17 mouse cellular contexts compared by ENCODE assay signal in the genomic region with DNA sequence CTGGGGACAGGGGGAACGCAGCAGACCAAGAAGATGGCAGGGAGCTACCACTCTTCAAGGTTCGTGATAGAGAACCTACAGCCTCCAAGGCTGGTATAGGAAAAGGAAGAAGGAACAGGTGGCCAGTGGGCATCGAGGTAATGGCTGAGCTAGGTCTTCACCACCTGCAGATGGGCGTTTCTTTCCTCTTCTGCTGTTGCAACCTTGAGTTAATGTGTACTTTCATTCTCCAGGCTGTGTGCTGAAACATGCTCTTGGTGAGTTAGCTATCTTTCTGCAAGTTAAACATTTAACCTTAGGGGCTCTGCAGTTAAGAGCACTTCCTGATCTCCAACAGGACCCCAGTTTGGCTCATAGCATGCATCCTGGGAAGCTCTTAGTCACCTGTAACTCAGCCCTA. TPM values are rescaled to one million over a fixed set of nuclear protein-coding genes. Genes with fewer than 3 reads are reported as not detected.
DNase-seq lines count a peak whose midpoint lies in the region; ATAC-seq and TF ChIP-seq lines count a peak whose summit lies in the region.
"Had no signal": no experiment of that assay in that cellular context is flagged by ENCODE, and none has a peak within 500 bp of the region (broad histone marks: within the 10 kb centered on the region; RNA-seq: fewer than 3 reads in every experiment).

No protein-coding gene starts in this region.

- DNase-seq in midbrain, embryonic 14.5 days: no peak
- DNase-seq in kidney, adult 2 months: peak; percentile 85
- DNase-seq in kidney, postnatal 14 days: peak; percentile 61
- DNase-seq in layer of hippocampus, adult 18-20 months (ENCODE audit: low spot score in 2 of 2): no peak
- DNase-seq in MN1 (ENCODE audit: low spot score): no peak
- DNase-seq in ovary, postnatal 14 days (ENCODE audit: low spot score): no peak
- DNase-seq: cerebellum, adult 11 months; layer of hippocampus, postnatal 36 days; left cerebral cortex, postnatal 4 days; right cerebral cortex, postnatal 25 days had no signal

- no peaks in the 10 kb centered on the region for H3K9me3 ChIP-seq in midbrain, embryonic 13.5 days
- H3K9me3 ChIP-seq in midbrain, embryonic 14.5 days (ENCODE audit: control insufficient read depth, low read length): no peaks in the 10 kb centered on the region
- H3K9me3 ChIP-seq: embryonic facial prominence, embryonic 15.5 days; heart, embryonic 15.5 days; lung, embryonic 15.5 days; megakaryocyte, embryonic 14.5 days had no signal

- H3K4me3 ChIP-seq in midbrain, embryonic 13.5 days (replicated peaks): no peak overlapping the region
- H3K4me3 ChIP-seq in midbrain, embryonic 14.5 days (replicated peaks; ENCODE audit: low read depth, low read length): no peak overlapping the region
- H3K4me3 ChIP-seq in kidney, adult 2 months (ENCODE audit: insufficient read depth, low read depth, low read length): peak overlapping the region; percentile 2; the same call in 1 of the 2 replicates
- H3K4me3 ChIP-seq: embryonic facial prominence, embryonic 15.5 days; heart, embryonic 15.5 days; lung, embryonic 15.5 days; megakaryocyte, embryonic 14.5 days had no signal

- peak; percentile 9 for TF ChIP-seq POLR2A in kidney, adult 2 months (IDR thresholded peaks at IDR 0.05; ENCODE audit: low read depth, low read length)

- no peak overlapping the region for H3K9ac ChIP-seq in midbrain, embryonic 13.5 days (replicated peaks)
- H3K9ac ChIP-seq in midbrain, embryonic 14.5 days (replicated peaks; ENCODE audit: low read length): no peak overlapping the region
- H3K9ac ChIP-seq: embryonic facial prominence, embryonic 15.5 days; heart, embryonic 15.5 days; lung, embryonic 15.5 days had no signal

- H3K4me1 ChIP-seq in midbrain, embryonic 13.5 days (replicated peaks): peaks cover 34% of the 10 kb centered on the region
- peaks cover 36% of the 10 kb centered on the region for H3K4me1 ChIP-seq in midbrain, embryonic 14.5 days (ENCODE audit: control insufficient read depth, insufficient read depth, low read length)
- peaks cover 29% of the 10 kb centered on the region; the same call in 1 of the 2 replicates for H3K4me1 ChIP-seq in kidney, adult 2 months (ENCODE audit: control insufficient read depth, insufficient read depth, low read length)
- H3K4me1 ChIP-seq: heart, embryonic 15.5 days had no signal

- H3K36me3 ChIP-seq in midbrain, embryonic 13.5 days: peaks cover 19% of the 10 kb centered on the region
- H3K36me3 ChIP-seq in midbrain, embryonic 14.5 days (ENCODE audit: control insufficient read depth, insufficient read depth, low read length): 0 out of 2 replicates have a peak, but pooled peaks cover 2% of the 10 kb centered on the region
- H3K36me3 ChIP-seq in kidney, adult 2 months (ENCODE audit: control insufficient read depth, insufficient read depth, low read length): no peaks in the 10 kb centered on the region
- H3K36me3 ChIP-seq: embryonic facial prominence, embryonic 15.5 days; heart, embryonic 15.5 days; lung, embryonic 15.5 days had no signal

- peak overlapping the region; percentile 84; the same call in 1 of the 2 replicates for H3K4me2 ChIP-seq in midbrain, embryonic 13.5 days (replicated peaks)
- no peak overlapping the region for H3K4me2 ChIP-seq in midbrain, embryonic 14.5 days (ENCODE audit: low read length)
- H3K4me2 ChIP-seq: embryonic facial prominence, embryonic 15.5 days; heart, embryonic 15.5 days; lung, embryonic 15.5 days had no signal

- 85% methylated on average over 4 of the region's 4 CpGs for WGBS in midbrain, embryonic 13.5 days
- WGBS in midbrain, embryonic 14.5 days: 88% methylated on average over 4 of the region's 4 CpGs
- 45% methylated on average over 4 of the region's 4 CpGs for WGBS in kidney, adult 2 months

- no peak for TF ChIP-seq CTCF in kidney, adult 2 months (conservative IDR thresholded peaks at IDR 0.05; ENCODE audit: insufficient read depth, insufficient read length, low read depth, low read length)

- ATAC-seq in midbrain, embryonic 13.5 days: no peak
- no peak for ATAC-seq in midbrain, embryonic 14.5 days (ENCODE audit: low FRiP score, low TSS enrichment)

- H3K27me3 ChIP-seq in midbrain, embryonic 13.5 days: no peaks in the 10 kb centered on the region
- H3K27me3 ChIP-seq in midbrain, embryonic 14.5 days (ENCODE audit: control insufficient read depth, insufficient read depth, low read length): no peaks in the 10 kb centered on the region
- H3K27me3 ChIP-seq in kidney, adult 2 months (replicated peaks; ENCODE audit: control insufficient read depth, insufficient read depth, low read length): no peaks in the 10 kb centered on the region
- H3K27me3 ChIP-seq: embryonic facial prominence, embryonic 15.5 days had no signal

- peak overlapping the region; percentile 87; the same call in 1 of the 2 replicates for H3K27ac ChIP-seq in midbrain, embryonic 13.5 days
- no peak overlapping the region; the same call in 1 of the 2 replicates for H3K27ac ChIP-seq in midbrain, embryonic 14.5 days (replicated peaks; ENCODE audit: low read depth, low read length)
- H3K27ac ChIP-seq in kidney, adult 2 months (ENCODE audit: insufficient read depth, low read depth, low read length): peak overlapping the region; percentile 77
- H3K27ac ChIP-seq: embryonic facial prominence, embryonic 15.5 days; heart, embryonic 15.5 days; lung, embryonic 15.5 days had no signal

RNA-seq across cellular contexts. Expression of a gene that starts 3.7 kb away (rescaled TPM):
- 36.1 and 39.7 TPM in 2 replicates for polyA plus RNA-seq in midbrain, embryonic 13.5 days (2015; fragmentation: Nextera tagmentation; extraction: Ambion mirVana)
- polyA plus RNA-seq in midbrain, embryonic 14.5 days (2014; fragmentation: Nextera tagmentation; extraction: Ambion mirVana): 33.9 and 36.0 TPM in 2 replicates
- polyA plus RNA-seq in kidney, adult 2 months (2012; rRNA removed): 4.2 and 5.9 TPM in 2 replicates
- 10 to 100 TPM; 12.9 to 14.5 TPM for total RNA-seq in layer of hippocampus, adult 18-20 months (2021)
- total RNA-seq: common myeloid progenitor, adult 5-6 weeks; granulocyte monocyte progenitor cell, adult 5-6 weeks had no signal

RNA-seq across cellular contexts. Expression of a gene that starts 3.8 kb away (rescaled TPM):
- polyA plus RNA-seq in midbrain, embryonic 13.5 days (2015; fragmentation: Nextera tagmentation; extraction: Ambion mirVana): 8.7 and 10.2 TPM in 2 replicates
- 6.3 and 7.7 TPM in 2 replicates for polyA plus RNA-seq in midbrain, embryonic 14.5 days (2014; fragmentation: Nextera tagmentation; extraction: Ambion mirVana)
- 215 and 254 TPM in 2 replicates for polyA plus RNA-seq in kidney, adult 2 months (2012; rRNA removed)
- 1 to 10 TPM; 5.6 to 6.3 TPM for total RNA-seq in layer of hippocampus, adult 18-20 months (2021)

RNA-seq across cellular contexts. Expression of a gene that starts 19.3 kb away (rescaled TPM):
- polyA plus RNA-seq in midbrain, embryonic 13.5 days (2015; fragmentation: Nextera tagmentation; extraction: Ambion mirVana): 28.7 and 29.1 TPM in 2 replicates
- polyA plus RNA-seq in midbrain, embryonic 14.5 days (2014; fragmentation: Nextera tagmentation; extraction: Ambion mirVana): 12.8 and 21.9 TPM in 2 replicates
- 9.7 and 11.4 TPM in 2 replicates for polyA plus RNA-seq in kidney, adult 2 months (2012; rRNA removed)
- total RNA-seq in layer of hippocampus, adult 18-20 months (2021): 10 to 100 TPM; 15.3 to 17.5 TPM

Comparison
In these comparisons a context has a peak if more than half of its experiments do, and no peak if none do; other contexts are left out.
1. DNase-seq: peak in kidney, adult 2 months (single experiment) and kidney, postnatal 14 days (single experiment); none in midbrain, embryonic 14.5 days (single experiment), layer of hippocampus, adult 18-20 months (0 of 2), MN1 (single experiment) and ovary, postnatal 14 days (single experiment).
2. RNA of a gene that starts 3.8 kb away (polyA plus RNA-seq): 215 to 254 TPM in kidney, adult 2 months; 8.7 to 10.2 TPM in midbrain, embryonic 13.5 days and 6.3 to 7.7 TPM in midbrain, embryonic 14.5 days; every median in the first group is over 10 times any median in the second.